Mouse (Mus musculus): ENCODE data around the gene Ppm1l.
A peak's percentile ranks its signal among the peaks of the same experiment; 100 is the strongest.
"Not testable (repeated sequence)": the region's sequence is repeated elsewhere in the genome, so short reads cannot be mapped to it uniquely, and the experiment has no call there.

The Ppm1l gene

GRCm38 (mm10) chr3:69548704-69549455 is 232.2 kb downstream of the Ppm1l start:
- DNase-seq, result no peak

GRCm38 (mm10) chr3:69549602-69550001 is 232.9 kb downstream of the Ppm1l start:
- DNase-seq, result no peak

GRCm38 (mm10) chr3:69555511-69555910 is 238.8 kb downstream of the Ppm1l start:
- no peak for DNase-seq

GRCm38 (mm10) chr3:69556092-69556778 is 239.6 kb downstream of the Ppm1l start:
- no peak for DNase-seq

- no peak for DNase-seq
These were observed 242.8 kb downstream of the Ppm1l start for GRCm38 (mm10) chr3:69559316-69559974.

- no peak for DNase-seq
These were observed 243.3 kb downstream of the Ppm1l start for GRCm38 (mm10) chr3:69559975-69560330.

- no peak for DNase-seq
These were observed 245.0 kb downstream of the Ppm1l start for GRCm38 (mm10) chr3:69561686-69562085.

- DNase-seq, result no peak
These were observed 246.7 kb downstream of the Ppm1l start for GRCm38 (mm10) chr3:69563406-69563805.

- not testable (repeated sequence) for DNase-seq
These were observed 248.9 kb downstream of the Ppm1l start for GRCm38 (mm10) chr3:69565586-69565985.

GRCm38 (mm10) chr3:69572561-69572960 is 255.9 kb downstream of the Ppm1l start:
- no peak for DNase-seq

GRCm38 (mm10) chr3:69575577-69575976 is 258.9 kb downstream of the Ppm1l start:
- DNase-seq, result no peak

- DNase-seq, result no peak
These were observed 260.1 kb downstream of the Ppm1l start for GRCm38 (mm10) chr3:69576715-69577114.

GRCm38 (mm10) chr3:69578791-69579190 is 262.1 kb downstream of the Ppm1l start:
- DNase-seq, result no peak

- DNase-seq, result no peak
These were observed 267.1 kb downstream of the Ppm1l start for GRCm38 (mm10) chr3:69583798-69584197.

- no peak for DNase-seq
These were observed 271.6 kb downstream of the Ppm1l start for GRCm38 (mm10) chr3:69588101-69588760.

GRCm38 (mm10) chr3:69593426-69593825 is 276.8 kb downstream of the Ppm1l start:
- no peak for DNase-seq

GRCm38 (mm10) chr3:69594071-69594470 is 277.4 kb downstream of the Ppm1l start:
- DNase-seq, result no peak

GRCm38 (mm10) chr3:69596116-69596515 is 279.5 kb downstream of the Ppm1l start:
- no peak for DNase-seq

GRCm38 (mm10) chr3:69597211-69597610 is 280.6 kb downstream of the Ppm1l start:
- no peak for DNase-seq

GRCm38 (mm10) chr3:69597816-69598215 is 281.2 kb downstream of the Ppm1l start:
- no peak for DNase-seq

GRCm38 (mm10) chr3:69598261-69599165 is 281.9 kb downstream of the Ppm1l start, which contains the start of gene B3galnt1:
B3galnt1 (minus strand) TSS chr3:69598960.
- DNase-seq, result peak; percentile 29 to 42

GRCm38 (mm10) chr3:69599166-69599500 is 282.5 kb downstream of the Ppm1l start:
- no peak for DNase-seq

Measured in B cell, adult 2 months (primary cell).